8 mouse cellular contexts compared by ENCODE assay signal in genomic region chr12:32380457-32380856, GRCm38 (mm10). TPM values are rescaled to one million over a fixed set of nuclear protein-coding genes. Genes with fewer than 3 reads are reported as not detected.
A peak's percentile ranks its signal among the peaks of the same experiment; 100 is the strongest.
DNase-seq lines count a peak whose midpoint lies in the region; ATAC-seq and TF ChIP-seq lines count a peak whose summit lies in the region.

No protein-coding gene starts in this region.

- peak overlapping the region; percentile 84 for H3K4me3 ChIP-seq in heart, embryonic 11.5 days (ENCODE audit: low read depth, low read length)
- H3K4me3 ChIP-seq in C2C12 (ENCODE audit: insufficient read depth, poor library complexity, severe bottlenecking), result peak overlapping the region; percentile 56
- H3K4me3 ChIP-seq in forebrain, embryonic 15.5 days, result peak overlapping the region; percentile 98
- peak overlapping the region; percentile 89 for H3K4me3 ChIP-seq in liver, embryonic 15.5 days (replicated peaks)

- H3K27me3 ChIP-seq in heart, embryonic 11.5 days (ENCODE audit: control insufficient read depth, insufficient read depth, low read length), result no peaks in the 10 kb centered on the region
- H3K27me3 ChIP-seq in C2C12 (ENCODE audit: control insufficient read depth, insufficient read depth, insufficient read length), result no peaks in the 10 kb centered on the region
- no peaks in the 10 kb centered on the region for H3K27me3 ChIP-seq in forebrain, embryonic 15.5 days
- H3K27me3 ChIP-seq in liver, embryonic 15.5 days, result no peaks in the 10 kb centered on the region

- H3K4me1 ChIP-seq in heart, embryonic 11.5 days (ENCODE audit: control insufficient read depth, insufficient read depth, low read length), result peaks cover 6% of the 10 kb centered on the region
- peaks cover 25% of the 10 kb centered on the region for H3K4me1 ChIP-seq in forebrain, embryonic 15.5 days
- H3K4me1 ChIP-seq in liver, embryonic 15.5 days (replicated peaks), result peaks cover 30% of the 10 kb centered on the region

- no peaks in the 10 kb centered on the region for H3K79me3 ChIP-seq in C2C12 (ENCODE audit: low read depth)

- WGBS in heart, embryonic 11.5 days (ENCODE audit: insufficient replicate concordance), result 67% methylated on average over 3 of the region's 3 CpGs
- WGBS in forebrain, embryonic 15.5 days, result 70% methylated on average over 3 of the region's 3 CpGs
- WGBS in liver, embryonic 15.5 days (ENCODE audit: insufficient replicate concordance), result 28% methylated on average over 3 of the region's 3 CpGs

- no peak for ATAC-seq in heart, embryonic 11.5 days (replicated peaks; ENCODE audit: insufficient number of reproducible peaks, low FRiP score, low TSS enrichment)
- ATAC-seq in forebrain, embryonic 15.5 days (replicated peaks), result no peak
- no peak for ATAC-seq in liver, embryonic 15.5 days (ENCODE audit: insufficient read depth)
- ATAC-seq in megakaryocyte progenitor cell, adult 5-6 weeks (replicated peaks; ENCODE audit: poor library complexity), result no peak

- H3K79me2 ChIP-seq in C2C12 (ENCODE audit: control insufficient read depth, insufficient read depth), result peaks cover 9% of the 10 kb centered on the region

- H3ac ChIP-seq in C2C12 (ENCODE audit: control insufficient read depth, insufficient read length, low read depth), result no peak overlapping the region

- TF ChIP-seq CTCF in C2C12 (IDR thresholded peaks at IDR 0.05; ENCODE audit: control insufficient read depth, insufficient read depth, insufficient read length), result no peak

- H3K9ac ChIP-seq in heart, embryonic 11.5 days (ENCODE audit: low read depth, low read length), result no peak overlapping the region
- H3K9ac ChIP-seq in forebrain, embryonic 15.5 days (replicated peaks), result no peak overlapping the region
- H3K9ac ChIP-seq in liver, embryonic 15.5 days, result peak overlapping the region; percentile 40

- no peak overlapping the region for H3K27ac ChIP-seq in heart, embryonic 11.5 days (ENCODE audit: low read depth, low read length)
- no peak overlapping the region for H3K27ac ChIP-seq in forebrain, embryonic 15.5 days (replicated peaks)
- peak overlapping the region; percentile 30; the same call in 1 of the 2 replicates for H3K27ac ChIP-seq in liver, embryonic 15.5 days (replicated peaks)

- DNase-seq in heart, adult 11 months, result no peak
- no peak for DNase-seq in spleen, postnatal 36 days (ENCODE audit: low spot score in 2 of 2)
- no peak for DNase-seq in gastrocnemius, postnatal 25 days

- no peaks in the 10 kb centered on the region for H3K9me3 ChIP-seq in heart, embryonic 11.5 days (replicated peaks; ENCODE audit: control insufficient read depth, low read length)
- H3K9me3 ChIP-seq in forebrain, embryonic 15.5 days, result no peaks in the 10 kb centered on the region
- no peaks in the 10 kb centered on the region for H3K9me3 ChIP-seq in liver, embryonic 15.5 days (replicated peaks)

- H3K4me2 ChIP-seq in heart, embryonic 11.5 days, result peak overlapping the region; percentile 67
- peak overlapping the region; percentile 77 for H3K4me2 ChIP-seq in forebrain, embryonic 15.5 days (replicated peaks)
- peak overlapping the region; percentile 67 for H3K4me2 ChIP-seq in liver, embryonic 15.5 days

- H3K36me3 ChIP-seq in heart, embryonic 11.5 days (ENCODE audit: control insufficient read depth, insufficient read depth, low read length), result no peaks in the 10 kb centered on the region
- no peaks in the 10 kb centered on the region for H3K36me3 ChIP-seq in C2C12 (ENCODE audit: control insufficient read depth, insufficient read depth)
- H3K36me3 ChIP-seq in forebrain, embryonic 15.5 days, result no peaks in the 10 kb centered on the region
- H3K36me3 ChIP-seq in liver, embryonic 15.5 days (replicated peaks), result peaks cover 11% of the 10 kb centered on the region; the same call in 1 of the 2 replicates

TF ChIP-seq in C2C12, 6 proteins besides CTCF, POLR2A, EP300 and RAD21:
- TF ChIP-seq MAX (IDR thresholded peaks at IDR 0.05) (no peak), FOSL1 (IDR thresholded peaks at IDR 0.05; ENCODE audit: insufficient read depth, low read length, poor library complexity, severe bottlenecking) (no peak), MYOG (IDR thresholded peaks at IDR 0.05; ENCODE audit: control insufficient read depth, extremely low read depth, insufficient read length) (no peak), CEBPB (IDR thresholded peaks at IDR 0.05; ENCODE audit: low read depth) (no peak)
TF ChIP-seq in C2C12: peak in this region for 0.

RNA-seq across cellular contexts. Expression of gene Ccdc71l, which starts 2.0 kb away (rescaled TPM):
- 3.9 and 4.2 TPM in 2 replicates for polyA plus RNA-seq in heart, embryonic 11.5 days (2014; fragmentation: Nextera tagmentation; extraction: Ambion mirVana)
- 2.6 TPM for polyA plus RNA-seq in C2C12 (2012; fragmentation: generic; extraction: Trizol)
- polyA plus RNA-seq in forebrain, embryonic 15.5 days (2015; fragmentation: Nextera tagmentation; extraction: Ambion mirVana), result 5.1 and 5.7 TPM in 2 replicates
- polyA plus RNA-seq in liver, embryonic 15.5 days (2015; fragmentation: Nextera tagmentation; extraction: Ambion mirVana), result 4.9 and 5.5 TPM in 2 replicates
- total RNA-seq in megakaryocyte progenitor cell, adult 5-6 weeks (2015), result 14.3 and 16.4 TPM in 2 replicates
- total RNA-seq in megakaryocyte progenitor cell, adult 5-6 weeks (2017), result 16.3 and 17.3 TPM in 2 replicates
- 1 to 10 TPM; 3.5 to 4.2 TPM for total RNA-seq in gastrocnemius, postnatal 25 days (2021)
